Mouse (Mus musculus): ENCODE data around the gene Tbx5.

Tbx5 gene

GRCm38 (mm10) chr5:119832479-119832796 is at the start of gene Tbx5:
Gene Tbx5 (plus strand): TSS chr5:119832668.
- DNase-seq (ENCODE audit: low read depth in 1 of 2, low spot score in 2 of 2) = no peak

- no peak for DNase-seq (ENCODE audit: low read depth in 1 of 2, low spot score in 2 of 2)
These were observed 46.5 kb upstream of the Tbx5 start for GRCm38 (mm10) chr5:119785959-119786358.

GRCm38 (mm10) chr5:119791664-119792063 is 40.8 kb upstream of the Tbx5 start:
- no peak for DNase-seq (ENCODE audit: low read depth in 1 of 2, low spot score in 2 of 2)

GRCm38 (mm10) chr5:119793972-119794371 is 38.5 kb upstream of the Tbx5 start:
- DNase-seq (ENCODE audit: low read depth in 1 of 2, low spot score in 2 of 2) = no peak

- no peak for DNase-seq (ENCODE audit: low read depth in 1 of 2, low spot score in 2 of 2)
These were observed 37.1 kb upstream of the Tbx5 start for GRCm38 (mm10) chr5:119795376-119795775.

GRCm38 (mm10) chr5:119795777-119796176 is 36.7 kb upstream of the Tbx5 start:
- DNase-seq (ENCODE audit: low read depth in 1 of 2, low spot score in 2 of 2) = no peak

GRCm38 (mm10) chr5:119796443-119797160 is 35.9 kb upstream of the Tbx5 start:
- no peak for DNase-seq (ENCODE audit: low read depth in 1 of 2, low spot score in 2 of 2)

- no peak for DNase-seq (ENCODE audit: low read depth in 1 of 2, low spot score in 2 of 2)
These were observed 34.8 kb upstream of the Tbx5 start for GRCm38 (mm10) chr5:119797580-119798150.

- DNase-seq (ENCODE audit: low read depth in 1 of 2, low spot score in 2 of 2) = no peak
These were observed 34.2 kb upstream of the Tbx5 start for GRCm38 (mm10) chr5:119798261-119798660.

GRCm38 (mm10) chr5:119798713-119799418 is 33.6 kb upstream of the Tbx5 start:
- DNase-seq (ENCODE audit: low read depth in 1 of 2, low spot score in 2 of 2) = no peak

GRCm38 (mm10) chr5:119799419-119800242 is 32.8 kb upstream of the Tbx5 start:
- DNase-seq (ENCODE audit: low read depth in 1 of 2, low spot score in 2 of 2) = no peak

GRCm38 (mm10) chr5:119800243-119800665 is 32.2 kb upstream of the Tbx5 start:
- DNase-seq (ENCODE audit: low read depth in 1 of 2, low spot score in 2 of 2) = no peak

- DNase-seq (ENCODE audit: low read depth in 1 of 2, low spot score in 2 of 2) = no peak
These were observed 29.7 kb upstream of the Tbx5 start for GRCm38 (mm10) chr5:119802617-119803410.

GRCm38 (mm10) chr5:119803411-119804251 is 28.8 kb upstream of the Tbx5 start:
- no peak for DNase-seq (ENCODE audit: low read depth in 1 of 2, low spot score in 2 of 2)

- no peak for DNase-seq (ENCODE audit: low read depth in 1 of 2, low spot score in 2 of 2)
These were observed 28.0 kb upstream of the Tbx5 start for GRCm38 (mm10) chr5:119804301-119805039.

GRCm38 (mm10) chr5:119805636-119806035 is 26.8 kb upstream of the Tbx5 start:
- no peak for DNase-seq (ENCODE audit: low read depth in 1 of 2, low spot score in 2 of 2)

- DNase-seq (ENCODE audit: low read depth in 1 of 2, low spot score in 2 of 2) = no peak
These were observed 26.0 kb upstream of the Tbx5 start for GRCm38 (mm10) chr5:119806467-119806866.

GRCm38 (mm10) chr5:119807481-119808183 is 24.8 kb upstream of the Tbx5 start:
- DNase-seq (ENCODE audit: low read depth in 1 of 2, low spot score in 2 of 2) = no peak

GRCm38 (mm10) chr5:119808713-119809112 is 23.8 kb upstream of the Tbx5 start:
- no peak for DNase-seq (ENCODE audit: low read depth in 1 of 2, low spot score in 2 of 2)

Data from monocyte, adult 2 months (primary cell).